Mouse (Mus musculus) limb, embryonic 14.5 days (tissue): Measurements from ENCODE around the gene Pdia5. TPM values are rescaled to one million over a fixed set of nuclear protein-coding genes. Genes with fewer than 3 reads are reported as not detected.

ENCODE experiments used
- ATAC-seq: fragments of 200-750 bp; cut with Nextera tagmentation; 2 replicates; pipeline ENCODE4 v1.8.0; 2017; ENCODE audit warnings: low read depth, moderate number of reproducible peaks, moderate TSS enrichment; ENCODE audit not compliant: low FRiP score
- DNase-seq: peaks from one replicate; pipeline ENCODE4 v3.0.0-alpha.2; 2015; ENCODE audit warnings: low spot score
- H3K27ac ChIP-seq: fragments of 300-500 bp; sonication (generic); replicated peaks from 2 replicates; pipeline ENCODE4 v1.5.1; 2014; ENCODE audit warnings: low read depth, mild to moderate bottlenecking, low read length, moderate library complexity, mixed read lengths
- H3K27me3 ChIP-seq: fragments of 300-500 bp; sonication (generic); 2 replicates; pipeline ENCODE4 v1.6.1; 2014; ENCODE audit warnings: low read length, mixed read lengths; ENCODE audit not compliant: control insufficient read depth, insufficient read depth
- H3K36me3 ChIP-seq: fragments of 300-500 bp; sonication (generic); 2 replicates; pipeline ENCODE4 v1.6.1; 2014; ENCODE audit warnings: mild to moderate bottlenecking, low read length, moderate library complexity, mixed read lengths; ENCODE audit not compliant: control insufficient read depth, insufficient read depth
- H3K4me1 ChIP-seq: fragments of 300-500 bp; sonication (generic); 2 replicates; pipeline ENCODE4 v1.6.1; 2014; ENCODE audit warnings: antibody characterized with exemption, low read length, mixed read lengths; ENCODE audit not compliant: control insufficient read depth, insufficient read depth
- H3K4me2 ChIP-seq: fragments of 300-500 bp; sonication (generic); replicated peaks from 2 replicates; pipeline ENCODE4 v1.6.1; 2014; ENCODE audit warnings: low read depth, mild to moderate bottlenecking, low read length, moderate library complexity; ENCODE audit not compliant: severe bottlenecking
- H3K4me3 ChIP-seq: fragments of 300-500 bp; sonication (generic); replicated peaks from 2 replicates; pipeline ENCODE4 v1.5.1; 2014; ENCODE audit warnings: low read length
- H3K9ac ChIP-seq: fragments of 300-500 bp; sonication (generic); 2 replicates; pipeline ENCODE4 v1.6.1; 2014; ENCODE audit warnings: mild to moderate bottlenecking, low read depth, low read length, moderate library complexity; ENCODE audit not compliant: severe bottlenecking
- H3K9me3 ChIP-seq: fragments of 300-500 bp; sonication (generic); 2 replicates; pipeline ENCODE4 v1.6.1; 2016; ENCODE audit warnings: low read length; ENCODE audit not compliant: control insufficient read depth
- POLR2A ChIP-seq: fragments of 200-500 bp; IDR thresholded peaks from 2 replicates; pipeline ENCODE4 v1.8.0; 2012; ENCODE audit warnings: inconsistent platforms, mild to moderate bottlenecking, moderate library complexity, borderline replicate concordance; ENCODE audit not compliant: insufficient read depth, insufficient read length; ENCODE audit errors: extremely low read depth
- WGBS: fragments of 180-500 bp; shearing (Covaris S2); extraction: QIAGEN DNeasy Blood & Tissue Kit; methylation state at CpG from one replicate; pipeline ENCODE4 v1.1.7; 2014; 5-methylcytosine and 5-hydroxymethylcytosine counted together
- microRNA-seq: library from miRNA; unstranded; fragments of <30 nt; microRNA quantifications from one replicate; pipeline ENCODE4, GENCODE M21; 2016
- polyA plus RNA-seq, 2 experiments: library from polyadenylated mRNA; depleted of rRNA in 1 of 2; stranded (reverse) in 1 of 2; unstranded in 1 of 2; fragments of >200 nt; fragmentation: Nextera tagmentation in 1 of 2; extraction: Ambion mirVana in 1 of 2; gene quantifications; 2 replicates each; pipeline versions ENCODE4 v1.2.1 to v1.2.3; 2012 to 2014

The Pdia5 gene
- polyA plus RNA-seq, 2 experiments = 24.9 to 49.2 TPM

DNA sequence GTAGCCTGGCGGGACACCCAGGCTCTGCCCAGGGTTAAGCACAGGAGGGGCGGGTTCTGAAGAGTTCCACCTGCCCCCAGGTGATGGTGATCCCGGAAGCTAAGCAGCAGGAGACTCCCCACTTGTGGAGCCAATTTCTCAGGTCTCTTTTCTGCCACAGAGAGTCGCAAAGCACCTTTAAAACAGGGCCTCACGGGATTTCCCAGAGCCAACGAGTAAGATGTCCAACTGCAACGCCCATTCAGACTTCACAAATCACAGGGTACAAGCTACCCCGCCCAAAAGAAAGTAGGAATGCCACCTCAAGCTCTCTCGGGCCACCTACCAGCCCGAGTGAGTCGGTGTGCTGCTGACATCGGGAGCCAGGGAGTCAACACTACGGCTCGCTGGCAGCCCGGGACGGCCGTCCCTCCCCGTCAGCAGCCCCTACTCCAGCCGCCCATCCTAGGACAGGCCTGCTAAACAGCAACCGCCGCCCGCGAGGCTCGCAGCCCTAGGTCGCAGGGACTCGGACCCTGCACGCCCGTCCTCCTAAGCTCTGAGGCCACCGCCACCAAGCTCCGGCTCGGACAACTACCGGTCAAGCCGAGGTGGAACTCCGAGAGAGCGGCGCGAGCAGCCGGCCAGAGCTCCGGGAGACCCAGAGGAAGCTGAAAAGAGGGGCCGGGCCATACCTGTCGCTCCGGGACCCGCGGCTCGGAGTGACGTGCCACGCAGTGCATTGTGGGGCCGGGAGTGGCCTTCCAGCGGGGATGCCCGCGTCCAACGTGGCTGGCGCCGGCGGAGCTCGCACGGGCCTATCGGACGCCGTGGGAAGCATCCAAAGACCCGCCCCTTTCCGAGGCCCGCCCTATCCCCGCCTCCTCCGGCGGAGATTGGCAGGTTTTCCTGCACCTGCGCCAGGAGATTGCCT, 127.3 kb downstream of the Pdia5 start, which contains the start of gene Sec22a:
TSS of gene Sec22a (minus strand) at position 769 of the 913 bp plus-strand sequence.
- TF ChIP-seq POLR2A = peak; percentile 74; the same call in 1 of the 2 replicates
- 0% methylated on average over 49 of the region's 67 CpGs for WGBS

DNA sequence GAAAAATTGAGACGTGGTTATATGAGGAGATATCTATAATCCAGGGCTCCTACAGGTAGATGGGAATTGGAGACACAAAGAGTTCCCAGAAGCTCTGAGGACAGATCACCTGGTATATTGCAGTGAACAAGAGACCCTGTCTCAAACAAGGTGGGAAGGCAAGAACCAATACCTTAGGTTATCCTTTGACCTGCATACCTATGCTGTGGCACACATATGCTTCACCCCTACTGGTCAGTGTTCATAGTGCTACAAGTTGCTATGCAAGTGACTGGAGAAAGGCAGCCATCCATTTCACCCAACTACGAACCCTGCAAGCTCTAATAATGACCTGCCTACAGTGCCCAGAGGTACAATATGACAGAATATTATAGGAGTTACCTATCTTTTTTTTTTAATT, 128.5 kb downstream of the Pdia5 start:
- Histone ChIP-seq H3K27me3 (no peaks in the 10 kb centered on the region), H3K36me3 (peaks cover 9% of the 10 kb centered on the region), H3K9me3 (no peaks in the 10 kb centered on the region), H3K9ac (no peak overlapping the region), H3K4me1 (peaks cover 6% of the 10 kb centered on the region), H3K27ac (no peak overlapping the region), H3K4me3 (no peak overlapping the region), H3K4me2 (no peak overlapping the region)
- DNase-seq (no peak), ATAC-seq (no peak)
- no peak for TF ChIP-seq POLR2A
- 88% methylated on average over 2 of the region's 2 CpGs for WGBS

More for the DNA sequence above, 127.3 kb downstream of the Pdia5 start, which contains the start of gene Sec22a:
- Histone ChIP-seq H3K9me3 (no peaks in the 10 kb centered on the region), H3K4me2 (peak within 1 kb of the TSS; percentile 88), H3K27ac (peak within 1 kb of the TSS; percentile 74), H3K36me3 (peaks cover 9% of the 10 kb centered on the region), H3K4me1 (peaks cover 6% of the 10 kb centered on the region), H3K9ac (peak within 1 kb of the TSS; percentile 91), H3K4me3 (peak within 1 kb of the TSS; percentile 91), H3K27me3 (no peaks in the 10 kb centered on the region)
- DNase-seq (peak; percentile 95), ATAC-seq (peak; percentile 100)

DNA sequence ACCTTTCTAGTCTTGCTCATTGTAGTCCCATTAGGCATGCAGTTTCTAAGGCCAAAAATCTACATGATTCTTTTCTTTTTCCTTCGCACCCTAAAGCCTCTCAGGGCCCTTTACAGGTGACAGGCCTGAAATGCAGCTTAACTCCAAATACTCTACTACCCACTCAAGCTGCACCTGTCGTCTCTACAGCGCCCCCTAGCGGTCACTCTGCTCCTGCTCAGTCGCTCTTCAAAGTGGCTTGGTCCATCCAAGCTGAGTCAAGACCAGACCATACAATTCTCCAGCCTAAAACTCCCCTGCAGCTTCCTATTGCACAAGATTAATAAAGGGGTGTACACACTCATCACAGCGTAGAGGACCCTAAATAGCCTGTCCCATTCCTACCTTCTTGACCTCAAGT, 130.1 kb downstream of the Pdia5 start:
- no peak overlapping the region for H3K4me3 ChIP-seq
- H3K4me2 ChIP-seq = no peak overlapping the region
- no peaks in the 10 kb centered on the region for H3K27me3 ChIP-seq
- no peak for ATAC-seq
- H3K27ac ChIP-seq = no peak overlapping the region
- H3K36me3 ChIP-seq = peaks cover 9% of the 10 kb centered on the region
- no peaks in the 10 kb centered on the region for H3K9me3 ChIP-seq
- DNase-seq = peak; percentile 55
- 31% methylated on average over 6 of the region's 6 CpGs for whole genome bisulfite sequencing
- H3K4me1 ChIP-seq = peaks cover 6% of the 10 kb centered on the region
- TF ChIP-seq POLR2A = no peak
- no peak overlapping the region for H3K9ac ChIP-seq

DNA sequence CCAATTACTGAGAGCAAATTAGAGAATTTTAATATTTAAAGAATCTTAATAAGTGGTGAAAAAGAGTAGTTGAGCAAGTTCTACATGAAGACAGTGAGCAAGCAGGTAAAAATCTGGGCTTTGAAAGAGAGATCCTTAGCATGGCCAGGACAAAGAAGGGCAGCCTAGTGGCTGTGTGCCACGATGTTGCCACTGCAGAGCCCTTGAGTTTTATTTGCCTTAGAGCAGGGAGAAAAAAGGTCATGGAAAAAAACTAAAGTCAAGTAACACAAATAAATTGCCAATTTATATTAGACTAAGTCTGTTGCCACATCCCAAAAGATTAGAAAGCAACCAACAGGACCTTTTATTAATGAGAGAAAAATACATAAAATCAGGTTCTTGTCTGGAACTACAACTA, 133.2 kb downstream of the Pdia5 start:
- Histone ChIP-seq H3K9me3 (no peaks in the 10 kb centered on the region), H3K36me3 (peaks cover 9% of the 10 kb centered on the region), H3K9ac (no peak overlapping the region), H3K27me3 (no peaks in the 10 kb centered on the region), H3K4me1 (no peaks in the 10 kb centered on the region), H3K4me3 (no peak overlapping the region), H3K27ac (no peak overlapping the region), H3K4me2 (no peak overlapping the region)
- ATAC-seq (no peak), DNase-seq (no peak)
- 66% methylated on average over 1 of the region's 1 CpGs for WGBS
- TF ChIP-seq POLR2A = no peak

Small RNAs within 50 kb of the gene (microRNA-seq; reads per million reads assigned to microRNA genes)
- gene Gm25548 = not detected

Other genes starting within 250 kb of the Pdia5 start
- 15.9 and 30.1 TPM in 2 replicates for gene Sec22a, start 127.0 kb downstream of the Pdia5 start, polyA plus RNA-seq (2012; rRNA removed)
- 49.1 and 49.8 TPM in 2 replicates for gene Sec22a, start 127.0 kb downstream of the Pdia5 start, polyA plus RNA-seq (2014; fragmentation: Nextera tagmentation; extraction: Ambion mirVana)
- gene Sema5b, start 50.3 kb upstream of the Pdia5 start, polyA plus RNA-seq (2012; rRNA removed) = 17.4 and 19.5 TPM in 2 replicates
- 4.2 and 5.4 TPM in 2 replicates for gene Sema5b, start 50.3 kb upstream of the Pdia5 start, polyA plus RNA-seq (2014; fragmentation: Nextera tagmentation; extraction: Ambion mirVana)